Mouse (Mus musculus) hindbrain, embryonic 16.5 days (tissue): ENCODE measurements around the gene Gm21093. TPM values are rescaled to one million over a fixed set of nuclear protein-coding genes. Genes with fewer than 3 reads are reported as not detected.
"Not testable (repeated sequence)": the region's sequence is repeated elsewhere in the genome, so short reads cannot be mapped to it uniquely, and the experiment has no call there.

Experiments
- ATAC-seq: fragments of 200-750 bp; cut with Nextera tagmentation; 2 replicates; pipeline ENCODE4 v1.8.0; 2017; ENCODE audit warnings: moderate TSS enrichment, moderate library complexity
- H3K27ac ChIP-seq: fragments of 300-500 bp; sonication (generic); 2 replicates; pipeline ENCODE4 v1.5.1; 2014; ENCODE audit warnings: low read depth, mild to moderate bottlenecking, control low read depth, low read length, moderate library complexity
- H3K27me3 ChIP-seq: fragments of 300-500 bp; sonication (generic); replicated peaks from 2 replicates; pipeline ENCODE4 v1.6.1; 2014; ENCODE audit warnings: low read length; ENCODE audit not compliant: control insufficient read depth, insufficient read depth
- H3K36me3 ChIP-seq: fragments of 300-500 bp; sonication (generic); 2 replicates; pipeline ENCODE4 v1.6.1; 2014; ENCODE audit warnings: mild to moderate bottlenecking, low read length, moderate library complexity, mixed read lengths; ENCODE audit not compliant: control insufficient read depth, insufficient read depth
- H3K4me1 ChIP-seq: fragments of 300-500 bp; sonication (generic); 2 replicates; pipeline ENCODE4 v1.6.1; 2014; ENCODE audit warnings: low read depth, low read length; ENCODE audit not compliant: control insufficient read depth, insufficient read depth
- H3K4me2 ChIP-seq: fragments of 300-500 bp; sonication (generic); 2 replicates; pipeline ENCODE4 v1.6.1; 2014; ENCODE audit warnings: mild to moderate bottlenecking, low read length, control low read depth, moderate library complexity
- H3K4me3 ChIP-seq: fragments of 300-500 bp; sonication (generic); 2 replicates; pipeline ENCODE4 v1.5.1; 2014; ENCODE audit warnings: mild to moderate bottlenecking, low read length, control low read depth, moderate library complexity
- H3K9ac ChIP-seq: fragments of 300-500 bp; sonication (generic); 2 replicates; pipeline ENCODE4 v1.6.1; 2014; ENCODE audit warnings: low read depth, mild to moderate bottlenecking, control low read depth, low read length, moderate library complexity
- H3K9me3 ChIP-seq: fragments of 300-500 bp; sonication (generic); 2 replicates; pipeline ENCODE4 v1.6.1; 2014; ENCODE audit warnings: mild to moderate bottlenecking, low read length, moderate library complexity; ENCODE audit not compliant: control insufficient read depth
- WGBS: fragments of 180-500 bp; shearing (Covaris S2); extraction: QIAGEN DNeasy Blood & Tissue Kit; methylation state at CpG from one replicate; pipeline ENCODE4 v1.1.7; 2014; 5-methylcytosine and 5-hydroxymethylcytosine counted together
- polyA plus RNA-seq: library from polyadenylated mRNA; unstranded; fragments of >200 nt; fragmentation: Nextera tagmentation; extraction: Ambion mirVana; gene quantifications from 2 replicates; pipeline ENCODE4 v1.2.1, GENCODE M21; 2015

The Gm21093 gene
- polyA plus RNA-seq, result 0.28 and 0.74 TPM in 2 replicates

- not testable (repeated sequence) for H3K4me3 ChIP-seq, H3K9me3 ChIP-seq, H3K9ac ChIP-seq, H3K36me3 ChIP-seq, H3K4me2 ChIP-seq, H3K4me1 ChIP-seq, ATAC-seq, H3K27me3 ChIP-seq, H3K27ac ChIP-seq
- no CpG with 5 or more reads among the region's 8 CpGs for WGBS
These were observed at the start of gene Gm21093 for GRCm38 (mm10) chr4:42034626-42035025. TSS of gene Gm21093 (minus strand) at chr4:42034726.

Other genes starting within 250 kb of the Gm21093 start
- gene Gm21541, start 131.1 kb downstream of the Gm21093 start, polyA plus RNA-seq, result not detected in 2 replicates
- 12.1 and 13.6 TPM in 2 replicates for gene Gm20878, start 93.2 kb downstream of the Gm21093 start, polyA plus RNA-seq
- gene Fam205a4, start 68.7 kb downstream of the Gm21093 start, polyA plus RNA-seq, result 1.9 and 2.0 TPM in 2 replicates
- gene Gm3893, start 56.5 kb upstream of the Gm21093 start, polyA plus RNA-seq, result not detected in 2 replicates
- gene Gm13304, start 80.1 kb upstream of the Gm21093 start, polyA plus RNA-seq, result not detected in 2 replicates
- gene Gm13306, start 118.7 kb upstream of the Gm21093 start, polyA plus RNA-seq, result 3.1 and 5.3 TPM in 2 replicates
- not detected in 2 replicates for gene Gm13305, start 133.9 kb upstream of the Gm21093 start, polyA plus RNA-seq
- not detected in 2 replicates for gene Gm10600, start 205.9 kb upstream of the Gm21093 start, polyA plus RNA-seq
- not detected in 2 replicates for gene Ccl21b, start 221.0 kb upstream of the Gm21093 start, polyA plus RNA-seq